Mouse (Mus musculus) myocyte (in vitro differentiated cells): ENCODE data around the gene Tmem30a.

Source experiments
- CEBPB ChIP-seq: IDR thresholded peaks from 2 replicates; pipeline ENCODE4 v1.6.1; 2011; ENCODE audit warnings: mild to moderate bottlenecking, moderate library complexity; ENCODE audit not compliant: poor library complexity, insufficient read depth, severe bottlenecking
- MAX ChIP-seq: IDR thresholded peaks from one replicate; pipeline ENCODE4 v1.6.1; 2011; ENCODE audit warnings: low read depth, mild to moderate bottlenecking, control low read depth
- POLR2A ChIP-seq: IDR thresholded peaks from one replicate; pipeline ENCODE4 v1.6.1; 2011; ENCODE audit warnings: low read depth, mild to moderate bottlenecking, control low read depth, moderate library complexity; ENCODE audit not compliant: insufficient read length
- TCF12 ChIP-seq: IDR thresholded peaks from one replicate; pipeline ENCODE4 v1.6.1; 2011; ENCODE audit warnings: mild to moderate bottlenecking, control low read depth; ENCODE audit not compliant: poor library complexity, insufficient read depth, severe bottlenecking

DNA sequence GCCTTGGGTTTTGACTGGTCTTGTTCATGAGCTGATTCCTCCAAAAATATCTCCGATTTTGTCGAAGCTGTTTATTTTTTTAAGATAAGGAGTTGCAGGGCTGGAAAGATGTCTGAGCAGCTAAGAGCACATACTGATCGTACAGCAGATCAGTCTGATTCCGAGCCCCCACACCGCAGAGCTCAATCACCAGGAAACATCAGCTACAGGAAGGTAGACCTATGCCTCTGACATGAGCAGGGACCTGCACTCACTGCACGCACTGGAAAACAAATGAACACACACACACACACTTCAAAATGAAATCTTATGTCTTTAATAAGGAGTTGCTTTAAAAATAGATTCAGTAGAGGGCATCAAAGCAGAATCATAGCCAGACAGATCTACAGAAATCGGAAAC, 42.6 kb downstream of the Tmem30a start:
- TF ChIP-seq MAX (no peak), CEBPB (no peak), POLR2A (no peak), TCF12 (no peak)
